Mouse (Mus musculus) embryonic facial prominence, embryonic 11.5 days (tissue): Measurements from ENCODE around the gene Vmn2r9. TPM values are rescaled to one million over a fixed set of nuclear protein-coding genes. Genes with fewer than 3 reads are reported as not detected.
"Not testable (repeated sequence)": the region's sequence is repeated elsewhere in the genome, so short reads cannot be mapped to it uniquely, and the experiment has no call there.

Experiments
- ATAC-seq: fragments of 200-750 bp; cut with Nextera tagmentation; replicated peaks from 2 replicates; pipeline ENCODE4 v1.8.0; 2017; ENCODE audit warnings: low read depth; ENCODE audit not compliant: insufficient number of reproducible peaks, low FRiP score, low TSS enrichment
- DNase-seq: peaks from one replicate; pipeline ENCODE4 v3.0.0-alpha.2; 2015; ENCODE audit warnings: low spot score
- H3K27ac ChIP-seq: fragments of 300-500 bp; sonication (generic); replicated peaks from 2 replicates; pipeline ENCODE4 v1.5.1; 2014; ENCODE audit warnings: mild to moderate bottlenecking, low read depth, low read length, control low read depth
- H3K27me3 ChIP-seq: fragments of 300-500 bp; sonication (generic); 2 replicates; pipeline ENCODE4 v1.6.1; 2014; ENCODE audit warnings: mild to moderate bottlenecking, low read length, moderate library complexity, mixed read lengths; ENCODE audit not compliant: control insufficient read depth, insufficient read depth
- H3K36me3 ChIP-seq: fragments of 300-500 bp; sonication (generic); replicated peaks from 2 replicates; pipeline ENCODE4 v1.6.1; 2014; ENCODE audit warnings: low read depth, mild to moderate bottlenecking, low read length, moderate library complexity, mixed read lengths; ENCODE audit not compliant: control insufficient read depth, insufficient read depth
- H3K4me1 ChIP-seq: fragments of 300-500 bp; sonication (generic); 2 replicates; pipeline ENCODE4 v1.6.1; 2014; ENCODE audit warnings: low read length, mixed read lengths; ENCODE audit not compliant: control insufficient read depth, insufficient read depth
- H3K4me2 ChIP-seq: fragments of 300-500 bp; sonication (generic); 2 replicates; pipeline ENCODE4 v1.6.1; 2014; ENCODE audit warnings: low read depth, mild to moderate bottlenecking, control low read depth, low read length, moderate library complexity
- H3K4me3 ChIP-seq: fragments of 300-500 bp; sonication (generic); 2 replicates; pipeline ENCODE4 v1.5.1; 2014; ENCODE audit warnings: low read depth, low read length, control low read depth
- H3K9ac ChIP-seq: fragments of 300-500 bp; sonication (generic); replicated peaks from 2 replicates; pipeline ENCODE4 v1.6.1; 2014; ENCODE audit warnings: mild to moderate bottlenecking, control low read depth, low read length
- H3K9me3 ChIP-seq: fragments of 300-500 bp; sonication (generic); replicated peaks from 2 replicates; pipeline ENCODE4 v1.6.1; 2016; ENCODE audit warnings: mild to moderate bottlenecking, low read length, inconsistent platforms, mixed read lengths; ENCODE audit not compliant: control insufficient read depth
- WGBS: fragments of 180-500 bp; shearing (Covaris S2); extraction: QIAGEN DNeasy Blood & Tissue Kit; methylation state at CpG from one replicate; pipeline ENCODE4 v1.1.7; 2014; 5-methylcytosine and 5-hydroxymethylcytosine counted together
- polyA plus RNA-seq: library from polyadenylated mRNA; unstranded; fragments of >200 nt; fragmentation: Nextera tagmentation; extraction: Ambion mirVana; gene quantifications from 2 replicates; pipeline ENCODE4 v1.2.1, GENCODE M21; 2014

Gene Vmn2r9
- not detected in 2 replicates for polyA plus RNA-seq

DNA sequence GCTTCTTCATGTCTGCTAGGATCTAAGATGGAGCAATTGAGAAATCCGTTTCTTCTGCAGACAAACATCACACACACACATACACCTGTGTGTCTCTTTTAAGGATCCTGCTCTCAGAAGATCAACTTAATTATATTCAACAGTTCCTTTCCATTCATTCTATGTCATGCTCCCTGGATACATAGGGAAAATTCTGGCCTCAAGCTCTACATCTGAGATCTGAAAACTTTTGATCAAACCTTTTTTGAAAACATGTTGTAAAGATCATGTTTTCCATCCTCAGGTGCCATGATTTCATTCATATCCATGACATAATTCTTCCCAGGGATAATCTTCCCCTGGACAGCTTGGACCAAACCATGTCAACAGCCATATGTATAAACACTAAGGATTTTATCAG is at the start of gene Vmn2r9:
Gene Vmn2r9, minus strand, starts transcription at position 101 of the 400 bp plus-strand sequence.
- WGBS, result 66% methylated on average over 1 of the region's 1 CpGs

DNA sequence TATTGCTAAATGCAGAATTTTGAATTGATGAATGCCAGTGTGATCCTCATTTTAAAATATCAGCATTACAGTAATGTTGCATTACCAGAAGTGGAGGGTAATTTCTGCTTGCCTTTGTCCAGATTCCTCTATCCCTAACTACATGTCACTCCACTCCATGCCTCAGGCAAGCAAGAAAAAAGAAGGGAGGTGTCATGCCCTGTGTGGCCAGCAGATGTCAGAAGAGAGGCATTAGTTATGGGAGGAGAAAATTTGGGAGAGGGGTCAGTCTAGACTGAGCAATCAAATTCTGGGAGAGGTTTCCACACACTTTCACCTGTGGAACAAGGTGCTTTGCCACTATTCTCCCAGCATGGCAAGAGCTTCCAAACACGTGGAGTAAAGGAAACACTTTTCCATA is 14.3 kb upstream of the Vmn2r9 start:
- not testable (repeated sequence) for H3K4me3 ChIP-seq, H3K4me1 ChIP-seq, ATAC-seq, H3K27me3 ChIP-seq, H3K9me3 ChIP-seq, H3K9ac ChIP-seq, H3K27ac ChIP-seq, H3K36me3 ChIP-seq, H3K4me2 ChIP-seq
- peak; percentile 44 for DNase-seq
- 15% methylated on average over 1 of the region's 1 CpGs for WGBS

More for the DNA sequence above, at the start of gene Vmn2r9:
- not testable (repeated sequence) for H3K36me3 ChIP-seq, H3K27me3 ChIP-seq, H3K4me1 ChIP-seq, DNase-seq, H3K27ac ChIP-seq, H3K9ac ChIP-seq, H3K4me3 ChIP-seq, ATAC-seq, H3K4me2 ChIP-seq, H3K9me3 ChIP-seq

DNA sequence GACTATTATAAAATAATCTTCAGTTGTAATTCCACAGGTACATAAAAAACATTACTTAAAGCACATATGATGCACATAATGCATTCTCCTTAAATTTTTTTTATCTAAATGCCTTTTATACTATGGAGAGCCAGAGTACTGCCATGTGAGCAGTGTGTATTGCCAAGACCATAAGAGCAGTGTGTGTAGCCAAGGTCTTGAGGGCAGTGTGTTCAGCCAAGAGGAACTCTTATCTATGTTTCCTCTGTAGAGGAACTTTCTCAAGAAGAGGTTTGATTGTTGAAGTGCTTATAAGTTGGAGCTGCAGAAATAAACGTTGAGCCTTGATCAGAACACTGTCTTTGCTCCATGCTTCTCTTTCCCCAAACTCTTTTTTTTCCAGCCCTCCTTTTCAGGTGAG is 2.9 kb downstream of the Vmn2r9 start:
- Histone ChIP-seq H3K9ac (no peak overlapping the region), H3K4me1 (no peaks in the 10 kb centered on the region), H3K27me3 (no peaks in the 10 kb centered on the region), H3K9me3 (no peaks in the 10 kb centered on the region), H3K4me3 (no peak overlapping the region), H3K27ac (no peak overlapping the region), H3K36me3 (no peaks in the 10 kb centered on the region), H3K4me2 (no peak overlapping the region)
- no peak for ATAC-seq
- 31% methylated on average over 1 of the region's 1 CpGs for WGBS
- no peak for DNase-seq

DNA sequence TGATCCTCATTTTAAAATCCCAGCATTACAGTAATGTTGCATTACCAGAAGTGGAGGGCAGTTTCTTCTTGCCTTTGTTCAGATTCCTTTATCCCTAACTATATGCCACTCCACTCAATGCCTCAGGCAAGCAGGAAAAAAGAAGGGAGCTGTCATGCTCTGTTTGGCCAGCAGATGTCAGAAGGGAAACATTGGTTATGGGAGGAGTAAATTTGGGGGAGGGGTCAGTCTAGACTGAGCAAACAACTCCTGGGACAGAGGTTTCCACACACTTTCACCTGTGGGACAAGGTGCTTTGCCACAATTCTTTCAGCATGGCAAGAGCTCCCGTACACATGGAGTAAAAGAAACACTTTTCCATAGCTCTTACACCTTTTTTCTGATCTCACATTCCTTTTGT is 16.2 kb downstream of the Vmn2r9 start:
- Histone ChIP-seq H3K9me3 (no peaks in the 10 kb centered on the region), H3K27ac (no peak overlapping the region), H3K4me1 (no peaks in the 10 kb centered on the region), H3K4me2 (no peak overlapping the region), H3K27me3 (no peaks in the 10 kb centered on the region), H3K9ac (no peak overlapping the region), H3K36me3 (no peaks in the 10 kb centered on the region), H3K4me3 (no peak overlapping the region)
- peak; percentile 29 for DNase-seq
- 65% methylated on average over 1 of the region's 1 CpGs for WGBS
- no peak for ATAC-seq

DNA sequence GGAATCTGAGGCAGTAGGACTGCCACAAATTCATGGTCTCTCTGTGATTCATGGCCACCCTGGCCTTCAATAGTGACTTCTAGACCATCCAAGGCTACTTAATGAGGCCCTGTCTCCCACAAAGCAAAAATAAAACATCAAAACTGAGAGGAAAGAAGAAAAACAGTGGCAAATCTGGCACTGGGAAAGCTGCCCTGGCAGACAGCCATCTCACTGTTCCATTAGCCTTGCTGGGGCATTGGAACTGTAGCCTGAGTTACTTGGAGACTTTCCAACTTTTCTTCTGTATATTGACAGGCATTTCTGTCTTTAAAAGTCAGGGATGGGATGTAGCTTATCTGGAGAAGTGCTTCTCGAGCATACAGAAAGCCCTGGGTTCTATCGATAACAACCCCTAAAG is 29.1 kb downstream of the Vmn2r9 start:
- DNase-seq (no peak), ATAC-seq (no peak)
- Histone ChIP-seq H3K4me1 (no peaks in the 10 kb centered on the region), H3K4me3 (no peak overlapping the region), H3K36me3 (no peaks in the 10 kb centered on the region), H3K9ac (no peak overlapping the region), H3K27me3 (no peaks in the 10 kb centered on the region), H3K4me2 (no peak overlapping the region), H3K9me3 (no peaks in the 10 kb centered on the region), H3K27ac (no peak overlapping the region)
- 79% methylated on average over 2 of the region's 2 CpGs for WGBS

- H3K36me3 ChIP-seq, H3K27me3 ChIP-seq, ATAC-seq, H3K9ac ChIP-seq, H3K4me2 ChIP-seq, H3K4me1 ChIP-seq, H3K4me3 ChIP-seq, H3K9me3 ChIP-seq, H3K27ac ChIP-seq, DNase-seq: not testable (repeated sequence)
- WGBS, result 66% methylated on average over 2 of the region's 2 CpGs
Measured at GRCm38 (mm10) chr5:108808750-108809149, 43.7 kb downstream of the Vmn2r9 start, which contains the start of gene Vmn2r8. TSS of gene Vmn2r8 (minus strand) at chr5:108808850.

DNA sequence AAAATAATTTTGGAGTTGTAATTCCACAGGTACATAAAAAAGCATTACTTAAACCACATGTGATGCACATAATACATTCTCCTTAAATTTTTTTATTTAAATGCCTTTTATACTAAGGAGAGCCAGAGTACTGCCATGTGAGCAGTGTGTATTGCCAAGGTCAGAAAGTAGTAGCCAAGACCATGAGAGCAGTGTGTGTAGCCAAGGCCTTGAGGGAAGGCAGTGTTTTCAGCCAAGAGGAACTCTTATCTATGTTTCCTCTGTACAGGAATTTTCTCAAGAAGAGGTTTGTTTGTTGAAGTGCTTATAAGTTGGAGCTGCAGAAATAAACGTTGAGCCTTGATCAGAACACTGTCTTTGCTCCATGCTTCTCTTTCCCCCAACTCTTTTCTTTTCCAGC is 48.8 kb downstream of the Vmn2r9 start:
- H3K27ac ChIP-seq, result no peak overlapping the region
- no peak for ATAC-seq
- H3K9me3 ChIP-seq, result no peaks in the 10 kb centered on the region
- no peak overlapping the region for H3K9ac ChIP-seq
- no peaks in the 10 kb centered on the region for H3K36me3 ChIP-seq
- H3K4me2 ChIP-seq, result no peak overlapping the region
- no peak overlapping the region for H3K4me3 ChIP-seq
- no peaks in the 10 kb centered on the region for H3K4me1 ChIP-seq
- WGBS, result 50% methylated on average over 1 of the region's 1 CpGs
- DNase-seq, result no peak
- H3K27me3 ChIP-seq, result no peaks in the 10 kb centered on the region

DNA sequence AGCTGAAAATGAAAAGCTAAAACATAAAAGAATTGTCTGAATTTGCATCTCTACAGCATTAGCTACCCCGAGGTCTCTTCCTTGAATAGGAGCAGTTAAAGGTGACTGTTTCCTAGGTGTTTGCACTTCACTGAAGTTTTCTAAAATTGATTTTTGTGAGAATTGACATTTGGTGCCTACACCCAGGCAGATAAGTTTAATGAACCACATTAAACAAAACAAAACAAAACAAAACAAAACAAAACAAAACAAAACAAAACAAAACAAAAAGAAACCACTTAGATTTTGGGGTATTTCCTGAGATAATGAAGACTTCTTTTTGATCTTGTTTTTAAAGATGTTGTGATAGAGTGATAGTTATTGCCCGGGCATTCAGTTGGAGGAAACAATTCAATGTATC is 57.1 kb downstream of the Vmn2r9 start, which contains the start of gene Tmed11:
Gene Tmed11, minus strand, starts transcription at position 101 of the 400 bp plus-strand sequence.
- ATAC-seq, H3K4me1 ChIP-seq, H3K4me2 ChIP-seq, H3K27me3 ChIP-seq, H3K4me3 ChIP-seq, H3K36me3 ChIP-seq, DNase-seq, H3K27ac ChIP-seq, H3K9me3 ChIP-seq, H3K9ac ChIP-seq: not testable (repeated sequence)
- 72% methylated on average over 2 of the region's 2 CpGs for WGBS
